Mouse (Mus musculus) testis, postnatal 10 days (tissue): ENCODE results near the gene Hnrnph3.

Experiments
- DNase-seq: peaks from one replicate; pipeline ENCODE4 v3.0.0; 2021; ENCODE audit warnings: low spot score

The Hnrnph3 gene

DNA sequence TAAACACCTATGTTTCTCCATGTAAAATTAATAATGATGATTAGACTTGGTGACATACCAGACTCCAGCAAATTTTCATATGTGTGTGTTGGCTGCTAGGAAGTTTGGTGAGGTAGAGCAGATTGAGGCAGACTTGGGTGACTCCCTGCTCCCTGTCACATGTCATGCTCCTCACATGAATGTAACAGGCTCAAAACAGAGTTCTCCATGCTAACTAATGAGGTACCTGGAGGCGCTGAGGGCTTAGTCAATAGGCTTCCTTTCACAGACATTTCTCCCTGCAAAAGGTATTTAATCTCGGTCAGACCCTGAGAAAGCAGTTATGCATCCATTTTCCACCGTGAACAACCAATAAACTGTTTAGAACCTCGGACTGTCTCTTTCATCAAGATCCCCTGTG lies 4.4 kb upstream of the Hnrnph3 start:
- no peak for DNase-seq

DNA sequence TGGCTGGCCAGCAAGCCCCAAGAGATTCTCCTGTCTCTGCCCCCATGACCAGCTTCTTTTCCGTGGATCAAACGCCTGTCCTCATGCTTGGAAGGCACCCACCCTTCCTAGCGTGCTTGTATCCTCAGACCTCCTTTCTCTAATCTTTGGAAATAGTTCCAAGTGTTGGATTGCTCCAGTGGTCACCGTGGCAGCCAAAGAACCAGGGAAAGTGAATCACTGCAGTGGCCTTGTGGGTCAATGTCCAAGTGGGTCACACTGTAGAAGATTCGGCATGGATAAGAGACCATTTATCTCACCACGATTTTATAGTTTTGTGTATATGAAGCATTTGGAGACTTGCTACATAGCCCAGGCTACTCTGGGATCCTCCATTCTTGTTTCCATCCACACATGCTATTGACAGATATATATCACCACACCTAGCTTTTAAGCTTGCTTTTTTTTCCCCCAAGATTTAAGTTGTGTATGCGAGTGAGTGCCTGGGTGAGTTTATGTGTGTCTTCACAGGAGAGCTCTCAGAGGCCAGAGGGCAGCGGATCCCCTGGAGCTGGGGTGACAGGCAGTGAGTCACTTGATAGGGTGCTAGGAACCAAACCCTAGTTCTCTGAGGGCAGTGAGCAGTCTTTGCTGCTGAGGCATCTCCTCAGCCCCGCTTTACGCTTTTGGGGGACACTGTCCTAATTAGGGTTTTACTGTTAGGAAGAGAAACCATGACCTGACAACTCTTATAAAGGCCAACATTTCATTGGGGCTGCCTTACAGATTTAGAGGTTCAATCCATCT lies 3.6 kb upstream of the Hnrnph3 start:
- DNase-seq = no peak

DNA sequence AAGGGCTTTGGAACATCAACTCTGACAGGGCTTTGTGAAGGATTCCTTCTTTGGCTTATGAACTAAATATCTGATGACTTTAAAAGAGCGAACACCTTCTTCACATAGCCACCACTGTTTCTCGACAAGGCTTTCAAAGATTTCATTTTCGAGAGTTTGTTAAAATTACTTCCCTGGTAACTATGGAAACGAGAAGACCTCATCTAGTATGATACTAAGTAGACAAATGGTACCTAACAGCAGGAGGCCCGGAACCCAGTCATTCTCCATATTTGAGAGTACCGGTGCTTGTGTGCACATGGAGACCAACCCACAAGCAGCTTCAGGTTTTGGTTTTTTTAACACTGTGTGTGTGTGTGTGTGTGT lies 2.8 kb upstream of the Hnrnph3 start:
- no peak for DNase-seq

DNA sequence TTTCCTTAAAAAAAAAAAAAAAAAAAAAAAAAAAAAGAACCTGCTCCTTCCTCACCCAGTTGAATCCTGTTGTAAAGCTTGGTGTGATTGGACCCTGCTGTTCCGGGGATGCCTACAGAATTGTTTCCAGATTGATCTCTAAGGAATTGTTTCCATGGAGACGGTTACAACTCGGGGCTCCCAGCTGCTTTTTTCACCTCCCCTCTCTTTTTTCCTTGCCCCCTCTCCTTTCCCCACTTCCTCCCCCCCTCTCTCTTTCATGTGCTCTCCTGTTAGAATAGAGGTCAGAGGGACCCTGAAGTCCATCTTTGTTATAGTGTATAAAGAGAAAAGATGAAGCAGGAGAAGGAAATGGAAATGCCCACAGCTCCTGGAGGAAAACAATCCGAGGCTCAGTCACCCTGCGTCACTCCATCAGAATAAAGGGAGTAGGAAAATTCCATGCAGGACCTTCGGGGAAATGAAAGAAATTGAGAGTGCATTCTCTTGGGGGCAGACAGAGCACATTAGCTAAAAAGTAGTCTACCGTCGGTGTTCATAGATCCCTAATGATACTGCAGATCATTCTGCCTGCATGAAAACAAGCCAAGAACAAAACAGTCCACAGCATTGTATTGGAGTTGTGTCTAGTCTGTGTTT lies 2.3 kb upstream of the Hnrnph3 start:
- no peak for DNase-seq

DNA sequence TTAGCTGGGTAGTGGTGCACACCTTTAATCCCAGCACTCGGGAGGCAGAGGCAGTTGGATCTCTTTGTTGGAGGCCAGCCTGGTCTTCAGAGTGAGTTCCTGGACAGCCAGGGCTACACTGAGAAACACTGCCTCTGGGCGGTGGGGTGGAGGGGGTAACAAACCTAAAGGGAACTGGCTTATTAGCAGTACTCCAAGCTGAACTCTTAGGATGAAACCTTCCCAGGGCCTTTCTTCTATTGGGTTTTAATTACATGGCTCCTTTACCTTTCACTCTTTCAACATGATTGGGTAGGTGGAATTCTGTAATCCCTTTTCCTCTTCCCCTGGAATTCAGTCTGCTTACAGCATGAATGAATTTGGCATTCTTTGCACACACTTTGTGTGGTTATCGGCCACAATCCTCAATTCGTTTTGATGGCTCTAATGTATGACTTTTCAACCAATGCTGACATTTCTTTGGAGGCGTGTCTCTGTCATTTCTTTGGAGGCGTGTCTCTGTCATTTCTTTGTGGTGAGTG lies 1.5 kb upstream of the Hnrnph3 start:
- DNase-seq = no peak

DNA sequence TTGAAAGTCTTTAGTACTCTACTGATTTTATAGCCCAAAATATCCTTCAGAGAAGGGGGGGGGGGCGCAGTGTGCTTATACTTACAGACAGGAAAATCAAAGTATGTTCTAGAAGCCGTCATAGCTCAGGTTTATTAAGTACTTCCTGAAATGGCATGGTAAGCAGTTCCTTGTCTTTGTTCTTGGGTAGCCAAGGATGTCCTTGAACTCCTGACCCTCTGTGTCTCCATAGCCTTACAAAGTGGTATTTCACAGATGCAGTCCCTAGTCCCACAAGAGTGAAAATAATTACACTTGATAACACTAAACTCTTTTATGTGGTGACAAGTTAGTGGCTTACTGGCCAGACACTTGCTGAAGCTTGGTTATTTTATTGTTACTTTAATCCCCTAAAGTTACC lies 999 bp upstream of the Hnrnph3 start:
- DNase-seq = no peak

DNA sequence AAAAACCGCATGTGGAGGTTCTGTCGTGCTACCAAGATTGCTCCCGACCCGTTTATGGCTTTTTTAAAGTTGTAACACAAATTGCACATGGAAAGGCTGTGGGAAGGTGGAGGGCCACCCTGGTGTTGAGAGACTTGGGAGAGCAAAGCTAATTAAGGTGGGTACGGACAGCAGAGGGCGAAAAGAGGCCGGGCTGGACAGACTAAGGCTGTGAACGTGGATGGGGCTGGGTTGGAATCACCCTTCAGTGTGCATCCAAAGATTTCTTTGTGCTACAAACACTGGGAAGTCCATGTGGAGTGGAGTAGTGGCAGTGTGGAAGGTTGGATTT lies 528 bp upstream of the Hnrnph3 start:
- peak; percentile 75 for DNase-seq

DNA sequence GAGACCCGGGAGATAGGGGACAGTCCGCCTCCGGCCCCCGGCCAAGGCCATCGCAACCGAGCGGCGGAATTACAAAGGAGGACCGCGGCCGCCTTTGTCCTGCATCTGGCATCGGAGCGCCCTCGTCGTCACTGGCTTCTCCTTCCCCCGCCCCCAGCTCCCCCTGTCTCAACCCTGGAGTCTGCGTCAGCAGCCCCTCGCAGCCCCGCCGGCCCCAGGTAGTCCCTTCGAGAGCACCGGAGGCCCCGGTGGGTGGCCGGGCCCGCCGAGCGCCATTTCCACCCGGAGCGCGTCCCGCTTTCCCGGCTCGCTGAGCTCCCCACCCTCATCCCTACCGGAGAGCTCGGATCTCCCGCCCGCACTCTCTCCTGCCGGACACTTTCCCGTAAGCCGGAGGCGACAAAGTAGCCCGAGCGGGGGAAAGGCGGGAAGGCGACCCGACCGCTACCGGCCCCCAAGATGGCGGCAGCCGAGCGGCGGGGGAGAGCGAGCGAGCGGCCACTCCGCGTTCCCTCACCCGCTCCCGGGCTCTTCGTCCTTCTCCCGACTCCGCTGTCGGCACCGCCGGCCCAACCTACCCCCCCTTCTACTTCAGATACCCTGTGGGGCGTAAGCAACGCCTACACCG lies 782 bp downstream of the Hnrnph3 start:
- peak; percentile 84 for DNase-seq

DNA sequence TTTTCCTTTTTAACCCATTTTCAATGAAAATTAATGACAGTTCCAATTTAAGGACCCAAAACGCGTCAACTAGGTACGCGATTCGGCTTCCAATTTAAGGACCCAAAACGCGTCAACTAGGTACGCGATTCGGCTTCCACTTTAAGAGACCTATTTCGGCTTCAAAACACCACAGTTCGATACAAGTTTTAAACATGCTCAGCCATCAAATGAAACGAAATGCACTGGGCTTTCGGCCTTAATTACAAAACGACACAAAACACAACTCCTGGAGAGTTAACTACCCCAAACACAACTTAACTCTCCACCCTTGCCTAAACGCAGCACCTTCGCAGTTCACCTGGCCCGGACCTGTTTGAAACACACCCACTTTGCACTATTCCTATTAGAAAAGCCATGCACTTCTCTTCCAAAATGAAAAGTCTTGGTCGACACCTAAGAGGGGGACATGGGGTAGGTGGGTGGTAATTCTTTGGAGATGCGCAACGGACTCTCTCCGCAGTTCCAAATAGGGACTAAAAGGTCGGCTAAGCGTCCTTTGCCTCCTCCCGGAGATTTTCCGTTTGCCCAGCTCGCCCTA lies 1.4 kb downstream of the Hnrnph3 start:
- no peak for DNase-seq

DNA sequence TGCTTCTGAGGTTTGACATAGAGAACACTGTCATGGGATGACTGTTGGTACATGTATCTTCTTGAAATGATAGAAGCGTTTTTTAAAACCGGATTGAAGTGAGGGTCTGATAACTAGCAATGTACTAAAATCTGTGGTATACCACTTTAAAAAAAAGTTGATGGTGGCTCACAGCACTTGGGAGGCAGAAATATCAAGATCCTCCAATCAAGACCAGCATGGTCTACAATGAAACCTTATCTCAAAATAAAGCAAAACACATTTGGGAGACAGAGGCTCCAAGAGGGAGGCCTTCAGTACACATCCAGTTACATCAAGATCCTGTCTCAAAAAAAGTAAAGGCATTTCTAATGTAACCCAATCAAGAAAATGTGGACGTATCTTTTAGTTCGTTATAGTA lies 2.3 kb downstream of the Hnrnph3 start:
- no peak for DNase-seq

DNA sequence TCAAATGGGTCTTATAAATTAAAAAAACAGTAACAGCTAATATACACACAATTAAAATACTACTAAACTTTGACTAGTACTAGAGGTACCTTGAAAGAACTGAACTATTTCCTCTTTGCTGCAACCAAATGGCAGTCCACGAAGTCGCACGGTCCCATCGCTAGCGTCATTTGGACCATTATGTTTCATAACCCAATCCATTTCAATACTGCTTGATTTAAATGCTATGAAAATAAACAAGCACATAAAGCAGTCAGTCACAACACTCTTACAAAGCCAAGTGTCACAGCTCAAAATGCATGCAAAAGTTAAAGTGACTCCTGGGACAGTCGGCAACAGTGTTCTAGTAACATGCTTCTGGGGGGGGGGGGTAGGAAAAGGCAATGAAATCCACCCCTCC lies 4.7 kb downstream of the Hnrnph3 start:
- no peak for DNase-seq

DNA sequence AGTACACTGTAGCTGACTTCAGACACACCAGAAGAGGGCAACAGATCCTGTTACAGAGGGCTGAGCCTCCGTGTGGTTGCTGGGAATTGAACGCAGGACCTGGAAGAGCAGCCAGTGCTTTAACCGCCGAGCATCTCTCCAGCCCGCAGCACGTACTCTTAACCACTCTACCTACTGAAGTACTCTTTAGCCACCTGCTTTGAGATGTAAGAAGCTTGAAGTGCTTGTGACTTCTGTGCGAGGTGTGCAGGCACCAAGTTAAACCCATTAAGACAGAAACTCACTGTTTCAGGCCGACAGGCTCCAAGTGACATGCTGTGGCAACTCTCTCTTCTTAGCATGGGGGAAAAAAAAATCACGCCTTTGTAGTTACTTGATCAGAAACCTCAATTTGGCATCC lies 9.8 kb downstream of the Hnrnph3 start:
- no peak for DNase-seq

DNA sequence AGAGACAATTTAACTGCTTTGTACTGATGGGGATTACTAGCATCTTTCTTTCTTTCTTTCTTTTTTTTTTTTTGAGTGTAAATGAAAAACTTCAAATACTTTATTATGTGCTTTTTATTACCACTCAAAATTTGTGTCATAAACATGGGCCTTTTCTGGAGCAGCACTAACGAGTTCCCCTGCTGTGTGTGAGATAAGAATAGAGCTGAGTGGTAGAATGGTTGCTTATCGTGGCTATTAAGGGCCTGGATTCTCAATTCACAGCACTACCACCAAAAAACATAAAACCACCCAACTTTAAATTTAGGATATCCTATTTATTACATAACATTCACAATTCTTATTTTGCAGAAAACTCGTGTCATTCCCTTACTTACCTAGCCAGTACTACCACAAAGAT lies 10.5 kb downstream of the Hnrnph3 start:
- DNase-seq = no peak

DNA sequence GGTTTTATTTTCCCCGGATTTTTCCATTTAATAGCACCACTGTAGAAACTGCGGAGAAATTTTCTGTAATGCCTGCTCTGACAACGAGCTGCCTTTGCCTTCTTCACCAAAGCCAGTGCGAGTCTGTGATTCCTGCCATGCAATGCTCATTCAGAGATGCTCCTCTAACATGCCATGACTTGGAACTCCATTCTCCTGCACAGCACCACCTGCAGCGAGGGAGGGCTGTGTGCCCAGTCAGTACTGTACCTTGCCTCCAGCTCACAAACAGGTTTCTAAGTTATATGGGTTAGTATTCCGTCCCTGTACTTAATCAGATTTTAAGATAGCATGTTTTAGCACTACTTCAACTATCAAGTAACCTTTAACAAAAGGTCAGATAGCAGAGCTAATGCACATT lies 12.5 kb downstream of the Hnrnph3 start:
- DNase-seq = no peak

DNA sequence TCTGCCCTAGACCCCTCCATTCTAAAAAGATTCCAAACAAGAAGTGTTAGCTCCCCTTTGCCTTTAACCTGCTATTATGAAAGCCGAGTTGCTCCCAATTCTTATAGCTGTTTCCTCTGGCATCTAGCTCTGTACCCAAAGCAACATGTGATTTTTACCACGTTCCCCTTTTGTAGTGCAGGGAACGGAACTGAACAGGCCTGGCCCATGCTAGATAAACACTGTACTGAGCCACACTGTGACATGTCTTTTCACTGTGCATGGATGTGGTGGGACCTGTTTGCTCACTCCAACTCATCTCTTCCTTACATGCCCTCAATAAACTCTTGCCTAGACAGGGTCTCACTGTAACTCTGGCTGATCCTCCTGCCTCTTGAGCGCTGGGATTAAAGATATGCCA lies 13.7 kb downstream of the Hnrnph3 start:
- no peak for DNase-seq

DNA sequence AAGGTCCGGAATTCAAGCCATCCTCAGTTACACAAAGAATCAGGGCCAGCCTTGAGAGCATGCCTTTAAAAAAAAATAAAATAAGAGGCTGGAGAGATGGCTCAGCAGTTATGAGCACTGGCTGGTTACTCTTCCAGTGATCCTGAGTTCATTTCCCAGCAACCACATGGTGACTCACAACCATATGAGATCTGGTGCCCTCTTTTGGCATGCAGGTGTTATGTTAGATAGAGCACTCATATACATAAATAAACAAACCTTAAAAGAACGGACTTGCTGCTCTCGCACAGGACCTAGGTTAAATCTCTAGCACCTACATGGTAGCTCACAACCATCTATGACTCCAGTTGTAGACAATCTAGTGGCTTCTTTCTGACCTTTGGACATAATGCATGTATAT lies 15.8 kb downstream of the Hnrnph3 start:
- no peak for DNase-seq

DNA sequence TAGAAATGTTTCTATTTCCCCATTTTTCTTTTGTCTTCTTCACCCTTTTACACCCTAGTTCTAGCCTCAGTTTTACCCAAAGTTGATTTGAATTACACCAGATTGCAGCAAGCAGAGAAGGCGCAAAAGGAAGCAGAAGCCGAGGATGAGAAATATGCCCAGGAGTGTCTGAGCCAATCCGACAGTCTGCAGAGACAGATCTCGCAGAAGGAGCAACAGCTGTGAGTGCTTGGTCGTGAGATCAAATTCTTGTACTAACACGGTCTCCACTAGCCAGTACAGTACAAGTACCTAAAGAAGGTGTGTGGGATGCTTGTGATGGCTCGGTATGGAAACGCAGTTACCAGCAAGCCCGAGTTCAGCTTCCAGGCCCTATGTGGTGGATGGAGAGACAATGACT lies 19.5 kb downstream of the Hnrnph3 start:
- DNase-seq = no peak

DNA sequence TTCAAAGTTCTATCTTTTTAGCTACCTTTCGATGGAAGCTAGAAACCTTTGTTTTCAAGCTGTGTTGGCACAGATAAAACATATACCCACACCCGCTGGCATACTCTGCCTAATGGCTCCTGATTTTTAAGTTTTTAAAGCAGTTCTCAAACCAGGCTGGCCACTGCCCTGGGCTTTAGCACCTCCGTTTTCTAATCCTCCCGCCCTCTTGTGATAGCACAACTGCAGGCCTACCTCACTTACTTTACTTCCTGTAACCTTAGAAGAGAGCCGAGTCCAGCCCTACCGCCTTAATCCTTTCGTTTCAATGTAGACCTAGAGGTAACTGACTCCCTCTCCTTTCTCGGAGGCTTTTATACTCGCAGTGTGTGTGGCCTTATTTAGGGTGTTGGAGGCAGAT lies 20.8 kb downstream of the Hnrnph3 start:
- DNase-seq = no peak

DNA sequence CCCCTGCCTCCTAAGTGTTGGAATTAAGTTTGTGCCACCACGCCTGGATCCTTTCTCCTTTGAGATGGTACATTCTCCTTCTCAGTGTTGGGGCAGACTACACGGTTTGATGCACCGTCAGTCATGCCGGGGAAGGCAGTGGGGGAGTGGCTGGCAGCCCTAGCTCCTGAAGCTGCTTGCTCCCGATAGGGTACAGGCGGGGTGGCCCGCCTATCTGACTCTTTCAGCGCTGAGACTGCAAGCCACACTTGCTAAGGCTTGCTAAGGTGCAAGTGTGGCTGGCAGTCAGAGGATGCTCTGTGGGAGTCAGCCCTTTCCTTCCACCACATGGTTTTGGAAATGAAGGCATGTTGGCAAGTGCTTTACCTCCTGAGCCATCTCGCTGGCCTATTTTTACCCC lies 23.4 kb downstream of the Hnrnph3 start:
- no peak for DNase-seq

DNA sequence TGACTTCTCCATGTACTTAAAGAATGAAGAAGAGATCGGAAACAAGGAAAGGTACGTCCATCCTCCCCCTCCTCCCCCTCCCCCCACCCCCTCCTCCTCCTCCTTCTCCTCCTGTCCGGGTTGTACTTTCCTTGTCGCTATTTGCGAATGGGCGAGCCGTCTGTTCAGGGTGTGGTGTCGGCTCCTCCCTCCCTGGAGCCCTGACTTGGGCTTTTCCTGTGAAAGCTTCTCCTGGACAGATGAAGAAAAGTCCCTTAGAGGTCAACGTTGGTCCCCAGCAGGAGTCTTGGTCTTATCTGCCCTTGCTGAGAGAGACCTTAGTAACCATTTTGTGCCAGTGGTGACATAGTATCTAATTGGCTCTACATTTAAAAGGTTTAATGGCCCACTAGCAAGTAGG lies 30.0 kb downstream of the Hnrnph3 start:
- DNase-seq = no peak

DNA sequence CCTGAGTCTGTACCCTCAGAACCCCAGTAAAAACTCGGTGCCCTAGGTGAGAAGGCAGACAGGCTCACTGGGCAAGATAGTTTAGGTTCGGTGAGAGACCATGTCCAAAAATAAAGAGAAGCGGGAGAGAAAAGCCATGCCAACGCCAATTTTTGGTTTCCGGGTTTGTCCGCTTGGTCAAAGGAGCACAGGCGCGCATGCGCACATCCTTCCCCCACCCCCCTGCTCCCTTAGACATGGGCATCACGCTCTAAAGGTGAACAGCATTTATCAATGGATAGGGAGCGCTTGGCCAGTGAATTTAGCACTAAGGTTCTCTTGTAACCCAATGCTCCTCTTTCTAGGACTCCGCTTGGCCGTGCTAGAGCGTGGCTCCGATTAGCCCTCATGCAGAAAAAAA lies 33.4 kb downstream of the Hnrnph3 start:
- DNase-seq = no peak

DNA sequence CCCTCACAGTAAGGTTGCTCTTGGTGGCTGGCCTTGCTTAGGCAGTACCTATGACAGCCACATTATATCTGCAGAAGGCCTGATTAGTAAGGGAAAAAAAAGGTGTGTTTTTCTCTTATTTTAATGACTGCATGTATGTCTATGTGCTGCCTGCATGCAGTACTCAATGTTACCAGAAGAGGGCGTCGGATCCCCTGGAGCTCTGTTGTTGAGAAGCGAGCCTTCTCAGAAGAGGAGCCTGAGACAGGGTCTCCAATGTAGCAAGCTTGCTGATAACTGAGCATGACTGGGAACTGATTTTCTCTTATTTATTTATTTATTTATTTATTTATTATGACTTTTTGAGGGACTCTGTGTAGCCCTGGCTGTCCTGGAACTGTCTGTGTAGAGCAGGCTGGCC lies 36.7 kb downstream of the Hnrnph3 start:
- DNase-seq = peak; percentile 79

DNA sequence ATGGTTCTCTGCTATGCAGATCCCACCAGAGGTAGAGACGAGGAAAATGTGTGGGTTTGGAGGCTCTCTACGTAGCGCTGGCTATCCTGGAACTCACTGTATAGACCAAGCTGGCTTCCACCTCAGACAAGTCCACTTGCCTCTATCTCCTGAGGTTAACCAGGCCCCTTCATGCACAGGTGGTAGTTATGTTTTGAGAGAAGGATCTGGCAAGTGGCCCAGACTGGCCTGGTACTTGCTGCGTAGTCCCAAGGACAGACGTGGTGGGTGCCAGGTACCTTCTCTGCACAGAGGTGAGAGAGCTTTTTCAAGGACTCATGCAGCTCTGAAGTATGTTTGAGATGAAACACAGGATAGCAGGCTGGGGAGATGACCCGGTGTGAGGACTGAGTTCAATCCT lies 39.5 kb downstream of the Hnrnph3 start:
- no peak for DNase-seq
